ENCODE assay signal across 18 mouse cellular contexts in the genomic region with DNA sequence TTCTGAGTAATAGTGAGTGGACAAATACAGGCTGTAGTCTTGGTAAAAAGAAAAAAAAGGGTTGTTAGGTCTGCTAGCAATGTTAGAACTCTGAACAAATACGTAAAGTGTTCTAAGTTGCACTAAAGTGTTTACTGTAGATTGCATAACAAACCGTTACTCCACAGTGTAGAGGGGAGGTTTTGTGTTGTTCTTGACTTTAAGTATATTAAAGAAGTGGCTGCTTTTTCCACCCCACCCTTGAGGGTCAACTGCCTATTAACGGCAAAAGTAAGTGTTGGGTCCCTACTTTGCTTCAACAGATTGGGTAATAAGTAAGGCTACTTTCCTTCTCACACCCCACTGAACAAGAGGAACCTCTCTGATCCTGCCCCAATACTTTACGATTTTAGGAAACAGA.
"Had no signal": no experiment of that assay in that cellular context is flagged by ENCODE, and none has a peak within 500 bp of the region (broad histone marks: within the 10 kb centered on the region; RNA-seq: fewer than 3 reads in every experiment).

No protein-coding gene starts in this region.

- H3K4me3 ChIP-seq: kidney, embryonic 15.5 days; left cerebral cortex, adult 2 months; liver, embryonic 13.5 days; megakaryocyte, embryonic 14.5 days had no signal

- H3K27ac ChIP-seq: kidney, embryonic 15.5 days; left cerebral cortex, adult 2 months; liver, embryonic 13.5 days; stomach, postnatal 0 days had no signal

- H3K9me3 ChIP-seq: kidney, embryonic 15.5 days; liver, embryonic 13.5 days; megakaryocyte, embryonic 14.5 days had no signal

- H3K9ac ChIP-seq: kidney, embryonic 15.5 days; liver, embryonic 13.5 days had no signal

- H3K4me2 ChIP-seq: kidney, embryonic 15.5 days; liver, embryonic 13.5 days; midbrain, embryonic 11.5 days had no signal

- DNase-seq: kidney, adult 2 months; kidney, postnatal 10 days; kidney, postnatal 36 days; layer of hippocampus, postnatal 36 days; liver, embryonic 13.5 days; midbrain, embryonic 14.5 days; right cerebral cortex, adult 18-20 months; right cerebral cortex, postnatal 14 days; right cerebral cortex, postnatal 4 days; thymus, adult 2 months; thymus, postnatal 14 days; thymus, postnatal 4 days had no signal

- H3K27me3 ChIP-seq: kidney, embryonic 15.5 days; liver, embryonic 13.5 days; megakaryocyte, embryonic 14.5 days had no signal

- ATAC-seq: intestine, postnatal 0 days had no signal

- H3K4me1 ChIP-seq: liver, embryonic 13.5 days; megakaryocyte, embryonic 14.5 days had no signal

- H3K36me3 ChIP-seq: kidney, embryonic 15.5 days; liver, embryonic 13.5 days had no signal
